Mouse (Mus musculus): ENCODE measurements around the gene Apod. TPM values are rescaled to one million over a fixed set of nuclear protein-coding genes. Genes with fewer than 3 reads are reported as not detected.
A peak's percentile ranks its signal among the peaks of the same experiment; 100 is the strongest.

Apod gene
- total RNA-seq, 2 experiments from 2014 or later = 34.3 to 42.6 TPM

DNA sequence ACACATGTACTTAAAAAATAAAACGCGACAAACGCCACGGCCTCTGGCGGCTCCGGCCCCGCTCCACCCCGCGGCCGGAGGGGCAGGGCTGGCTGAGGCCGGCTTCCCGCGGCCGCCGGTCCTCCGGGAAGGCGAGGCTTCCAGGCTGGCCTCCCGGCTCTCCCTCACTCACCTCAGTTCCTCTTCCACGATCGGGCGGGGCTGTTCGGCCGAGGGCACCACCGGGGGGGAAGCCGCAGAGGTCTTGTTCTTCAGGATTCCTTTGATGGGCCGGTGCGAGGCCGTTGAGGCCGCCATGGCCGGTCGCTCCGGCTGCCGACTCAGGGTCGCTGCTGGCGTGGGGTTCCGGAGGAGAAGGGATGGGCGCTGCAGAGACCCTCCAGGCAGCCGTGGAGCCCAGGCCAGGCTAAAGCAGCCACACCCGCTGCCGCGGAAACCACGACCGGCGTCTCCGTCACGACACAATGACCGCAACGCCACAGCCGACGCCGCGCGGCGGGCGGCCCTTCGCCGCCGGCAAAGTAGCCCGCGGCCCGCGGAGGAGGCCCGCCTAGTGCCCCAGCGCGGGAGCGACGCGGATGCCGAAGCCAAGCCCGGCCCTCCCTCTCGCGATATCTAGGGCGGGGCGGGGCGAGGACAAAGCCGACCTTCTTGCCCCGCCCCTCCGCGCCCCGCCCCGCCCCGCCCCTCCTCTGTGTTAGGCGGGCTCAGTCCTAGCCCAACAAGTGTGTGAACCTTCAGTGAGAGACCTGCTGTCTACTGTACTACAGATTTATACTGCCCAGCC lies 39.7 kb downstream of the Apod start, which contains the start of gene Ppp1r2:
Gene Ppp1r2, minus strand, starts transcription at position 604 of the 787 bp plus-strand sequence.
- intact Hi-C loops (cut with DNase I) = loop anchor here (5.0 kb wide), 3 partner anchors 52 to 78 kb away; no protein-coding TSS in a partner anchor
- peak; percentile 97 for DNase-seq

DNA sequence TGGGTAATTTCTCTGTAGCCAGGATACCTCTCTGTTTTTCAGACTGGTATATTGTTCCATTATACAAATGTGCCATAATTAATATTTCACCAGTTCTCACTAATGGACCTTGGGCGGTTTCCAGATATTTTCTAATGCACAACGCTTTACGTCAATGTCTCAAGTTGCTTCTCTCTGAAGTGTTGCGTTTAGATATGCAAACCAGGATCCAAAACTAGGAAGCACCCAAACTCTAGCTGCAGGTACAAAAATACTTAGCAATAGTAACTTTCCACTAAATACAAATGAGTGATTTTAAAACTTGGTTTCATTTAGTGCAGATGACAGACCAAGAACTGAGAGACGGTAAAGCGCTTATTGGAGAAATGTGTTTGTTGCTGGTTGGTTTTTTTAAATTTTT lies 40.5 kb downstream of the Apod start:
- Histone ChIP-seq H3K4me3 (peak overlapping the region; percentile 92), H3K27ac (peak overlapping the region; percentile 98)
- no peak for DNase-seq
- no peak for TF ChIP-seq CTCF (IDR thresholded peaks at IDR 0.05)
- intact Hi-C loops (cut with DNase I) = loop anchor here (5.0 kb wide), 2 partner anchors 73 to 77 kb away; no protein-coding TSS in a partner anchor

More for the DNA sequence above, 39.7 kb downstream of the Apod start, which contains the start of gene Ppp1r2:
- peak within 1 kb of the TSS; percentile 98 for H3K27ac ChIP-seq
- peak; percentile 33; the same call in 1 of the 2 replicates for TF ChIP-seq CTCF (IDR thresholded peaks at IDR 0.05)
- H3K4me3 ChIP-seq = peak within 1 kb of the TSS; percentile 92

- TF ChIP-seq CTCF (IDR thresholded peaks at IDR 0.05) = no peak
- Histone ChIP-seq H3K27ac (no peak overlapping the region), H3K4me3 (no peak overlapping the region)
- no peak for DNase-seq
- intact Hi-C loops (cut with DNase I) = no loop called here
Observed at GRCm38 (mm10) chr16:31266692-31267091, 47.9 kb downstream of the Apod start.

GRCm38 (mm10) chr16:31256151-31256550 lies 58.5 kb downstream of the Apod start:
- Histone ChIP-seq H3K27ac (peak overlapping the region; percentile 20), H3K4me3 (no peak overlapping the region)
- intact Hi-C loops (cut with DNase I) = no loop called here
- no peak for TF ChIP-seq CTCF (IDR thresholded peaks at IDR 0.05)
- no peak for DNase-seq

DNA sequence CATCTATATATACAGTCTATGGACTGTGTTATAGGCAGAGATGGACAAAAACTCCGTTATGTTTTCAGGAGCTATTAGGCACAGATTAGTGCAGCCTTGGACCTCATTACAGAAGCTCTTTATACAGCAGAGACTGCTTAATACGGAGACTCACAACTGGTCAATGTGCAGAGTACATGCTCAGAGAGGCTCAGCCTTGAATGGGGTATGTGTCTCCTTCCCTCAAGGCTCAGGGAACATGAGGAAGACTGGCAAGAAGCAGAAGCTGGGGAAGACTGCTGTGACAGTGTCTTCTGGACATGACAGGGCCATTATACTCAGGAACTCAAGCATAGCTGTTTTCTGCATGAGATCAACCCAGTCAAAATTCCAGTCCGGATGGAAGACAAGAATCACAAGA lies 58.9 kb downstream of the Apod start:
- TF ChIP-seq CTCF (IDR thresholded peaks at IDR 0.05) = no peak
- Histone ChIP-seq H3K27ac (peak overlapping the region; percentile 20; the same call in 1 of the 2 replicates), H3K4me3 (no peak overlapping the region)
- intact Hi-C loops (cut with DNase I) = no loop called here
- DNase-seq = no peak

DNA sequence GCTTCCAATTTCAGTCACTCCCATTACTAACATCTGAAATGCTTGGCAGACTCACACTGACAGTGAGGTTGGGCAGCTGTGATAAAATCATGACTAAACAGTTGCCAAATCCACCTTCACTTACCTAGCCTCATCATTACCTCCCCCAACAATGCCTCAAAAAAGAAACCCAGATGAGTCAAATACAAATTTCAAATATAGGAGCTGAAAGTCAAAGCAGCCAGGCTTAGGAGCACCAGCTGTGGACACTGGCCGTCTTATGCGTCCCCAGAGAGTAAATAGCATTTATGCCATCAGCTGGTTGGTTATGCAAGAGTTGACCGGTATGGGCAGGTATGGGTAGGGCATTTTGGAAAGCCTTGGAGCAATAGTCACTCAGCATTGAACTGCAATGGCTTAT lies 65.2 kb downstream of the Apod start:
- intact Hi-C loops (cut with DNase I) = no loop called here
- no peak overlapping the region for H3K27ac ChIP-seq
- TF ChIP-seq CTCF (IDR thresholded peaks at IDR 0.05) = no peak
- DNase-seq = no peak
- H3K4me3 ChIP-seq = no peak overlapping the region

DNA sequence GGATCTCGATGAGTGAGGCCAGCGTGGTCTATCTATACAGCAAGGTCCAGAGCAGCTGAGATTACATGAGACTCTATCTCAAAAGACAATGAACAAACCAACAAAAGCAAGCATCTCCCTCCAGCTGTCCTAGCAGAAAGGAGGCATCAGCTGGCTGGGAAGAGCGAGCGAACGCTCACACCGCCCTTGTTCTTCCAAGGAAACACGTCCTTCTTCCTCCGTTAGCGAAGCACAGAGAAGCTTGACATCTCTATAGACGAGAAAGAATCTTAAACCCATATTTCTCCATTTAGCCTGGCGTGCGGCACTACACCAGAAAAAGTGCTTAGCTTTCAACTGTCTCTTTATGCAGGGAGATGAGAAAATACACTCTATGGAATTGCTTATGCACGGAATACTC lies 65.9 kb downstream of the Apod start:
- Histone ChIP-seq H3K27ac (no peak overlapping the region), H3K4me3 (no peak overlapping the region)
- TF ChIP-seq CTCF (IDR thresholded peaks at IDR 0.05) = no peak
- intact Hi-C loops (cut with DNase I) = no loop called here
- DNase-seq = no peak

- H3K27ac ChIP-seq = no peak overlapping the region
Observed at GRCm38 (mm10) chr16:31247442-31247841, 67.2 kb downstream of the Apod start.

More at GRCm38 (mm10) chr16:31247442-31247841, 67.2 kb downstream of the Apod start:
- intact Hi-C loops (cut with DNase I) = no loop called here
- TF ChIP-seq CTCF (IDR thresholded peaks at IDR 0.05) = no peak
- DNase-seq = no peak
- no peak overlapping the region for H3K4me3 ChIP-seq

Small RNA genes within 50 kb of the gene (microRNA-seq; reads per million reads assigned to microRNA genes)
- not detected for gene Gm27415

Other genes with a start within 250 kb of the Apod start
- gene Xxylt1, start 233.4 kb downstream of the Apod start, total RNA-seq (2021) = 1 to 10 TPM; 2.0 to 6.2 TPM
- gene Acap2, start 113.6 kb downstream of the Apod start, total RNA-seq (2021) = 10 to 100 TPM in 1 of 2 experiments, 1 to 10 TPM in 1; 9.5 to 10.8 TPM
- gene Ppp1r2, start 39.5 kb downstream of the Apod start, total RNA-seq (2021) = 10 to 100 TPM; 78.9 to 89.0 TPM
- 100 to 1,000 TPM in 1 of 2 experiments, 10 to 100 TPM in 1; 71.4 to 144 TPM for gene Bdh1, start 107.5 kb upstream of the Apod start, total RNA-seq (2021)

All from gastrocnemius, adult 2 months (tissue).